Mouse (Mus musculus) C2C12 (cell line): ENCODE results near the gene Adamts9.

Experiments
- CEBPB ChIP-seq: IDR thresholded peaks from one replicate; pipeline ENCODE4 v1.6.1; 2011; ENCODE audit warnings: low read depth, mild to moderate bottlenecking, control low read depth, moderate library complexity
- CTCF ChIP-seq: IDR thresholded peaks from one replicate; pipeline ENCODE4 v1.5.1; 2011; ENCODE audit not compliant: control insufficient read depth, insufficient read depth, insufficient read length
- FOSL1 ChIP-seq: IDR thresholded peaks from one replicate; pipeline ENCODE4 v1.8.0; 2011; ENCODE audit warnings: mild to moderate bottlenecking, low read length; ENCODE audit not compliant: poor library complexity, insufficient read depth, severe bottlenecking
- MAX ChIP-seq: IDR thresholded peaks from one replicate; pipeline ENCODE4 v1.6.1; 2011; ENCODE audit warnings: mild to moderate bottlenecking, control low read depth
- USF1 ChIP-seq: IDR thresholded peaks from one replicate; pipeline ENCODE4 v1.6.1; 2011; ENCODE audit warnings: low read depth, mild to moderate bottlenecking, control low read depth, moderate library complexity

DNA sequence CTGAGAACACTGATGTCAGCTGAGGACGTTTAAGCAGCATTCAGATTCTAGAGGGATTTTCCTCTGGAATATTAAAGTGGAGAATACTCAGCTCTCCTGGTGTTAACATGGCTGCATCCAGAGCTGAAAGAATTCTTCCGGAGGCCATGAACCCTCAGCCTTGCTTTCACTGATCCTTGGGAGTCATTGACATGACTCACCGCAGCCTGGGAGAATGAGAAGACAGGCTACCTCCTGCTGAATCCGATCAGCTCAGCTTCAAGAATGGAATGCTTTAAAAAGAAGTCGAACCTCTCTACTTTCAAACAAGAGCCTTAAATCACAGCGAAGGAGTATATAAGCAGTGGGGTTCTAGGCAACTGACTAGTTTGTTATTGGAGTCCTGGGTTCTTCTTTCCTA, 121.3 kb downstream of the Adamts9 start:
- TF ChIP-seq CTCF (no peak), MAX (no peak), FOSL1 (no peak), CEBPB (no peak), USF1 (no peak)
